In genomic region chr11:62077157-62077865, GRCm38 (mm10) we compare ENCODE assay signal across 8 mouse cellular contexts.
A peak's percentile ranks its signal among the peaks of the same experiment; 100 is the strongest.
DNase-seq lines count a peak whose midpoint lies in the region; ATAC-seq and TF ChIP-seq lines count a peak whose summit lies in the region.

No protein-coding gene starts in this region.

- TF ChIP-seq CTCF in brain, embryonic 14.5 days (IDR thresholded peaks at IDR 0.05; ENCODE audit: borderline replicate concordance, extremely low read depth, insufficient read depth, insufficient read length): no peak
- no peak for TF ChIP-seq CTCF in stomach, postnatal 0 days (IDR thresholded peaks at IDR 0.05; ENCODE audit: low read depth)

- H3K9me3 ChIP-seq in lung, embryonic 16.5 days (ENCODE audit: control insufficient read depth, low read length): no peaks in the 10 kb centered on the region
- H3K9me3 ChIP-seq in hindbrain, embryonic 12.5 days (replicated peaks): no peaks in the 10 kb centered on the region
- H3K9me3 ChIP-seq in liver, embryonic 12.5 days (replicated peaks): no peaks in the 10 kb centered on the region
- H3K9me3 ChIP-seq in stomach, postnatal 0 days (ENCODE audit: control insufficient read depth, low read length): no peaks in the 10 kb centered on the region

- ATAC-seq in lung, embryonic 16.5 days (ENCODE audit: low read depth): peak; percentile 64
- ATAC-seq in hindbrain, embryonic 12.5 days (ENCODE audit: low FRiP score): peak; percentile 7; the same call in 1 of the 2 replicates
- peak; percentile 62 for ATAC-seq in liver, embryonic 12.5 days
- peak; percentile 78 for ATAC-seq in stomach, postnatal 0 days (ENCODE audit: low FRiP score, low TSS enrichment)

- 1% methylated on average over 34 of the region's 51 CpGs for WGBS in lung, embryonic 16.5 days
- 2% methylated on average over 51 of the region's 51 CpGs for WGBS in hindbrain, embryonic 12.5 days
- 4% methylated on average over 44 of the region's 51 CpGs for WGBS in liver, embryonic 12.5 days (ENCODE audit: insufficient replicate concordance)
- 1% methylated on average over 47 of the region's 51 CpGs for WGBS in stomach, postnatal 0 days

- H3K4me2 ChIP-seq in lung, embryonic 16.5 days (ENCODE audit: low read depth, low read length): peak overlapping the region; percentile 93
- H3K4me2 ChIP-seq in hindbrain, embryonic 12.5 days (replicated peaks): peak overlapping the region; percentile 72
- peak overlapping the region; percentile 100 for H3K4me2 ChIP-seq in liver, embryonic 12.5 days
- H3K4me2 ChIP-seq in stomach, postnatal 0 days (replicated peaks; ENCODE audit: low read depth): peak overlapping the region; percentile 99

- no peaks in the 10 kb centered on the region for H3K27me3 ChIP-seq in lung, embryonic 16.5 days (ENCODE audit: control insufficient read depth, insufficient read depth, low read depth, low read length)
- H3K27me3 ChIP-seq in hindbrain, embryonic 12.5 days: no peaks in the 10 kb centered on the region
- peaks cover 5% of the 10 kb centered on the region; the same call in 1 of the 2 replicates for H3K27me3 ChIP-seq in liver, embryonic 12.5 days (replicated peaks)
- H3K27me3 ChIP-seq in stomach, postnatal 0 days (ENCODE audit: control insufficient read depth, insufficient read depth, low read length): no peaks in the 10 kb centered on the region

- no peak for TF ChIP-seq EP300 in stomach, postnatal 0 days (optimal IDR thresholded peaks at IDR 0.05)

- TF ChIP-seq POLR2A in brain, embryonic 14.5 days (IDR thresholded peaks at IDR 0.05; ENCODE audit: borderline replicate concordance, extremely low read depth, insufficient read depth, insufficient read length, poor library complexity, severe bottlenecking): no peak

- peak overlapping the region; percentile 83 for H3K4me3 ChIP-seq in lung, embryonic 16.5 days (ENCODE audit: low read length)
- H3K4me3 ChIP-seq in hindbrain, embryonic 12.5 days: peak overlapping the region; percentile 81
- peak overlapping the region; percentile 75 for H3K4me3 ChIP-seq in liver, embryonic 12.5 days
- H3K4me3 ChIP-seq in stomach, postnatal 0 days (ENCODE audit: low read depth, low read length): peak overlapping the region; percentile 72

- peak overlapping the region; percentile 97 for H3K27ac ChIP-seq in lung, embryonic 16.5 days (ENCODE audit: low read length)
- peak overlapping the region; percentile 95 for H3K27ac ChIP-seq in hindbrain, embryonic 12.5 days
- peak overlapping the region; percentile 81 for H3K27ac ChIP-seq in liver, embryonic 12.5 days
- peak overlapping the region; percentile 91 for H3K27ac ChIP-seq in stomach, postnatal 0 days (replicated peaks)

- peak overlapping the region; percentile 94 for H3K9ac ChIP-seq in lung, embryonic 16.5 days (ENCODE audit: low read length)
- H3K9ac ChIP-seq in hindbrain, embryonic 12.5 days: peak overlapping the region; percentile 90
- H3K9ac ChIP-seq in liver, embryonic 12.5 days: peak overlapping the region; percentile 88
- H3K9ac ChIP-seq in stomach, postnatal 0 days (ENCODE audit: low read length): peak overlapping the region; percentile 82

- no peak for DNase-seq in lung, postnatal 4 days
- DNase-seq in brain, embryonic 14.5 days (ENCODE audit: low read depth): peak; percentile 41
- peak; percentile 77 for DNase-seq in stomach, postnatal 0 days (ENCODE audit: low spot score)
- DNase-seq in thymus, postnatal 14 days: no peak
- no peak for DNase-seq in layer of hippocampus, postnatal 25 days (ENCODE audit: extremely low spot score in 1 of 2, low spot score in 1 of 2)

- H3K4me1 ChIP-seq in lung, embryonic 16.5 days (replicated peaks; ENCODE audit: control insufficient read depth, insufficient read depth, low read length): peaks cover 7% of the 10 kb centered on the region; the same call in 1 of the 2 replicates
- peaks cover 8% of the 10 kb centered on the region for H3K4me1 ChIP-seq in hindbrain, embryonic 12.5 days
- H3K4me1 ChIP-seq in liver, embryonic 12.5 days: peaks cover 30% of the 10 kb centered on the region
- no peaks in the 10 kb centered on the region for H3K4me1 ChIP-seq in stomach, postnatal 0 days (replicated peaks; ENCODE audit: control insufficient read depth, insufficient read depth)

- no peaks in the 10 kb centered on the region for H3K36me3 ChIP-seq in lung, embryonic 16.5 days (ENCODE audit: control insufficient read depth, insufficient read depth, low read length)
- no peaks in the 10 kb centered on the region for H3K36me3 ChIP-seq in hindbrain, embryonic 12.5 days
- no peaks in the 10 kb centered on the region for H3K36me3 ChIP-seq in liver, embryonic 12.5 days
- no peaks in the 10 kb centered on the region for H3K36me3 ChIP-seq in stomach, postnatal 0 days (ENCODE audit: control insufficient read depth, insufficient read depth, low read length)

Comparison
In these comparisons a context has a peak if more than half of its experiments do, and no peak if none do; other contexts are left out.
1. ATAC-seq: peak in every context shown above with its lines; median percentile 78 in stomach, postnatal 0 days; 64 in lung, embryonic 16.5 days; 62 in liver, embryonic 12.5 days; 7 in hindbrain, embryonic 12.5 days.
2. DNase-seq: peak in brain, embryonic 14.5 days (single experiment) and stomach, postnatal 0 days (single experiment); none in lung, postnatal 4 days (0 of 2), thymus, postnatal 14 days (single experiment) and layer of hippocampus, postnatal 25 days (0 of 2).
3. Peak in every context shown above with its lines, with median percentiles within 50 percentile points of each other: H3K27ac ChIP-seq, H3K4me2 ChIP-seq, H3K4me3 ChIP-seq and H3K9ac ChIP-seq.